15 mouse cellular contexts compared by ENCODE assay signal in genomic region chr10:88949649-88950296, GRCm38 (mm10).
"Had no signal": no experiment of that assay in that cellular context is flagged by ENCODE, and none has a peak within 500 bp of the region (broad histone marks: within the 10 kb centered on the region; RNA-seq: fewer than 3 reads in every experiment).

No protein-coding gene starts in this region.

- H3K27ac ChIP-seq: kidney, postnatal 0 days; left cerebral cortex, adult 2 months; limb, embryonic 12.5 days; liver, embryonic 14.5 days; midbrain, embryonic 13.5 days; neural tube, embryonic 15.5 days; stomach, postnatal 0 days had no signal

- H3K27me3 ChIP-seq: limb, embryonic 12.5 days; midbrain, embryonic 13.5 days; neural tube, embryonic 15.5 days had no signal

- ATAC-seq: midbrain, embryonic 13.5 days had no signal

- DNase-seq: kidney, adult 11 months; kidney, adult 9 months; kidney, postnatal 4 days; liver; lung, adult 18-20 months; right cerebral cortex, adult 18-20 months; right cerebral cortex, postnatal 25 days had no signal

- H3K9ac ChIP-seq: limb, embryonic 12.5 days; liver, embryonic 14.5 days; midbrain, embryonic 13.5 days; neural tube, embryonic 15.5 days had no signal

- H3K4me3 ChIP-seq: left cerebral cortex, adult 2 months; limb, embryonic 12.5 days; midbrain, embryonic 13.5 days; myocyte; neural tube, embryonic 15.5 days had no signal

- H3K36me3 ChIP-seq: limb, embryonic 12.5 days; midbrain, embryonic 13.5 days had no signal

- H3K9me3 ChIP-seq: limb, embryonic 12.5 days; midbrain, embryonic 13.5 days; neural tube, embryonic 15.5 days had no signal

- H3K4me1 ChIP-seq: limb, embryonic 12.5 days; midbrain, embryonic 13.5 days; neural tube, embryonic 15.5 days had no signal

- H3K4me2 ChIP-seq: limb, embryonic 12.5 days; midbrain, embryonic 13.5 days; neural tube, embryonic 15.5 days had no signal
